Mouse (Mus musculus): ENCODE measurements around the gene Card19.

GRCm38 (mm10) chr13:49233792-49234572 lies 18.1 kb upstream of the Card19 start:
- TF ChIP-seq POLR2A (IDR thresholded peaks at IDR 0.05; ENCODE audit: insufficient read depth, low read depth, low read length), result no peak
- TF ChIP-seq EP300 (IDR thresholded peaks at IDR 0.05; ENCODE audit: insufficient read depth, low read depth, low read length), result no peak
- TF ChIP-seq CTCF (IDR thresholded peaks at IDR 0.05), result no peak

Data from heart, adult 2 months (tissue).